Mouse (Mus musculus) activated CD4-positive, CD25-positive, alpha-beta regulatory T cell (primary cell): ENCODE measurements around the gene Vsx2. TPM values are rescaled to one million over a fixed set of nuclear protein-coding genes. Genes with fewer than 3 reads are reported as not detected.

ENCODE experiments used
- polyA plus RNA-seq, 2 experiments: library from polyadenylated mRNA; unstranded; fragments of 100-300 nt; shearing (Covaris generic); gene quantifications; one replicate each; pipeline ENCODE4 v1.2.1; 2017

Vsx2 gene
- under 1 TPM in 1 of 2 experiments, not detected in 1; 0.05 TPM for polyA plus RNA-seq

GRCm38 (mm10) chr12:84569336-84569970 is at the start of gene Vsx2:
Gene Vsx2, plus strand, starts transcription at chr12:84569762.

GRCm38 (mm10) chr12:84616977-84617630 is 47.5 kb downstream of the Vsx2 start, which contains the start of gene Abcd4:
Gene Abcd4, minus strand, starts transcription at chr12:84617413.

DNA sequence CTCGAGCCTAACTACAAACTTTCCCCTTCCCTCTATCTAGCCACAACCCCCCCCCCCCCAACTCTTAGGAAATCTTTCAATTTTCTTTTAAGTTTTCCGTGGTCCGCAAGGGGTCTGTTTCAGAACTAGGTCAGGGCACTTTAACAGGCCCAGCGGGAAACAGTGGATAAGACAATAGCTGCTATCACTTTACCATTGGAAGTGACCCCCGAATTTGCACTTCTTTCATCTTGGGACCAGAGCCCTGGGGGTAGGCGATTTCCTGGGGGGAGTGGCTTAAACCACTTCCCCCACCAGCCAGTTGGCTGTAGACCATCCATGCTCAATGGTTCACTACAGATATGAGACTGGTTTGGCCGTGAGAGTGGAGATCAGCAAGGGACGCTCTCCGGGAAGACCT is 71.1 kb downstream of the Vsx2 start, which contains the start of gene Vrtn:
TSS of gene Vrtn (plus strand) at position 366 of the 400 bp plus-strand sequence.

Other genes starting within 250 kb of the Vsx2 start
- gene Coq6, start 208.1 kb upstream of the Vsx2 start, polyA plus RNA-seq: 10 to 100 TPM; 15.8 to 24.0 TPM
- under 1 TPM in 1 of 2 experiments, not detected in 1; 0.50 TPM for gene Fam161b, start 207.9 kb upstream of the Vsx2 start, polyA plus RNA-seq
- gene Entpd5, start 160.7 kb upstream of the Vsx2 start, polyA plus RNA-seq: 10 to 100 TPM; 32.1 to 36.3 TPM
- gene Bbof1, start 160.7 kb upstream of the Vsx2 start, polyA plus RNA-seq: 1 to 10 TPM in 1 of 2 experiments, not detected in 1; 2.3 TPM
- gene Rnf113a2, start 152.6 kb upstream of the Vsx2 start, polyA plus RNA-seq: 10 to 100 TPM; 30.2 to 34.1 TPM
- gene Aldh6a1, start 118.8 kb upstream of the Vsx2 start, polyA plus RNA-seq: 10 to 100 TPM in 1 of 2 experiments, 1 to 10 TPM in 1; 7.1 to 22.1 TPM
- 10 to 100 TPM; 16.8 to 17.6 TPM for gene Lin52, start 118.3 kb upstream of the Vsx2 start, polyA plus RNA-seq
- 10 to 100 TPM; 14.3 to 16.3 TPM for gene Abcd4, start 47.7 kb downstream of the Vsx2 start, polyA plus RNA-seq
- under 1 TPM in 1 of 2 experiments, not detected in 1; 0.26 TPM for gene Vrtn, start 71.3 kb downstream of the Vsx2 start, polyA plus RNA-seq
- not detected for gene Syndig1l, start 129.1 kb downstream of the Vsx2 start, polyA plus RNA-seq
- 100 to 1,000 TPM; 129 TPM for gene Npc2, start 203.4 kb downstream of the Vsx2 start, polyA plus RNA-seq
- gene Isca2, start 203.5 kb downstream of the Vsx2 start, polyA plus RNA-seq: 100 to 1,000 TPM in 1 of 2 experiments, 10 to 100 TPM in 1; 89.4 to 114 TPM